Mouse (Mus musculus) stomach, embryonic 15.5 days (tissue): ENCODE measurements around the gene Rpl27. TPM values are rescaled to one million over a fixed set of nuclear protein-coding genes. Genes with fewer than 3 reads are reported as not detected.

ENCODE experiments used
- ATAC-seq: fragments of 200-750 bp; cut with Nextera tagmentation; 2 replicates; pipeline ENCODE4 v1.8.0; 2017; ENCODE audit warnings: low read depth, moderate number of reproducible peaks, moderate TSS enrichment; ENCODE audit not compliant: insufficient read depth, low FRiP score
- H3K27ac ChIP-seq: fragments of 300-500 bp; sonication (generic); 2 replicates; pipeline ENCODE4 v1.5.1; 2015; ENCODE audit warnings: mild to moderate bottlenecking, inconsistent platforms
- H3K27me3 ChIP-seq: fragments of 300-500 bp; sonication (generic); replicated peaks from 2 replicates; pipeline ENCODE4 v1.6.1; 2015; ENCODE audit warnings: inconsistent platforms
- H3K36me3 ChIP-seq: fragments of 300-500 bp; sonication (generic); 2 replicates; pipeline ENCODE4 v1.6.1; 2015; ENCODE audit warnings: inconsistent platforms
- H3K4me1 ChIP-seq: fragments of 300-500 bp; sonication (generic); 2 replicates; pipeline ENCODE4 v1.6.1; 2015; ENCODE audit warnings: inconsistent platforms
- H3K4me2 ChIP-seq: fragments of 300-500 bp; sonication (generic); 2 replicates; pipeline ENCODE4 v1.6.1; 2015; ENCODE audit warnings: mild to moderate bottlenecking, inconsistent platforms
- H3K4me3 ChIP-seq: fragments of 300-500 bp; sonication (generic); replicated peaks from 2 replicates; pipeline ENCODE4 v1.5.1; 2015; ENCODE audit warnings: inconsistent platforms
- H3K9ac ChIP-seq: fragments of 300-500 bp; sonication (generic); 2 replicates; pipeline ENCODE4 v1.6.1; 2015; ENCODE audit warnings: inconsistent platforms
- H3K9me3 ChIP-seq: fragments of 300-500 bp; sonication (generic); 2 replicates; pipeline ENCODE4 v1.6.1; 2016; ENCODE audit warnings: inconsistent platforms
- WGBS: fragments of 180-500 bp; shearing (Covaris S2); methylation state at CpG from one replicate; pipeline ENCODE4 v1.1.7; 2015; 5-methylcytosine and 5-hydroxymethylcytosine counted together
- microRNA-seq: library from miRNA; unstranded; fragments of <30 nt; microRNA quantifications from one replicate; pipeline ENCODE4, GENCODE M21; 2016
- polyA plus RNA-seq: library from polyadenylated mRNA; unstranded; fragments of >200 nt; fragmentation: Nextera tagmentation; extraction: Ambion mirVana; gene quantifications from 2 replicates; pipeline ENCODE4 v1.2.1, GENCODE M21; 2015

Rpl27 gene
- polyA plus RNA-seq, 1 experiment from 2014 or later: 284 TPM

GRCm38 (mm10) chr11:101485509-101486028, 43.5 kb downstream of the Rpl27 start:
- WGBS: 41% methylated on average over 6 of the region's 6 CpGs

GRCm38 (mm10) chr11:101486126-101486525, 44.0 kb downstream of the Rpl27 start:
- Histone ChIP-seq H3K9ac (no peak overlapping the region), H3K4me1 (no peaks in the 10 kb centered on the region), H3K9me3 (no peaks in the 10 kb centered on the region), H3K36me3 (0 out of 2 replicates have a peak, but pooled peaks cover 7% of the 10 kb centered on the region), H3K27ac (no peak overlapping the region), H3K27me3 (no peaks in the 10 kb centered on the region), H3K4me2 (no peak overlapping the region), H3K4me3 (no peak overlapping the region)
- no peak for ATAC-seq
- 63% methylated on average over 6 of the region's 6 CpGs for WGBS

More at GRCm38 (mm10) chr11:101485509-101486028, 43.5 kb downstream of the Rpl27 start:
- Histone ChIP-seq H3K9ac (no peak overlapping the region), H3K4me1 (no peaks in the 10 kb centered on the region), H3K4me3 (no peak overlapping the region), H3K36me3 (0 out of 2 replicates have a peak, but pooled peaks cover 7% of the 10 kb centered on the region), H3K27ac (no peak overlapping the region), H3K27me3 (no peaks in the 10 kb centered on the region), H3K9me3 (no peaks in the 10 kb centered on the region), H3K4me2 (no peak overlapping the region)
- peak; percentile 45; the same call in 1 of the 2 replicates for ATAC-seq

Small RNAs within 50 kb of the gene (microRNA-seq; reads per million reads assigned to microRNA genes)
- gene Mir6929: 0.77 reads per million

Other genes with a start within 250 kb of the Rpl27 start
- gene Ezh1, start 215.8 kb upstream of the Rpl27 start, polyA plus RNA-seq: 14.9 and 16.7 TPM in 2 replicates
- 111 TPM in 2 replicates for gene Ramp2, start 196.3 kb upstream of the Rpl27 start, polyA plus RNA-seq
- 131 and 138 TPM in 2 replicates for gene Vps25, start 188.6 kb upstream of the Rpl27 start, polyA plus RNA-seq
- 17.9 and 19.8 TPM in 2 replicates for gene Wnk4, start 181.7 kb upstream of the Rpl27 start, polyA plus RNA-seq
- gene Cntd1, start 163.3 kb upstream of the Rpl27 start, polyA plus RNA-seq: 0.85 and 1.1 TPM in 2 replicates
- 202 and 221 TPM in 2 replicates for gene Coa3, start 163.2 kb upstream of the Rpl27 start, polyA plus RNA-seq
- gene Becn1, start 140.0 kb upstream of the Rpl27 start, polyA plus RNA-seq: 135 and 142 TPM in 2 replicates
- 125 and 136 TPM in 2 replicates for gene Psme3, start 126.1 kb upstream of the Rpl27 start, polyA plus RNA-seq
- 1.3 and 1.4 TPM in 2 replicates for gene Aoc2, start 117.2 kb upstream of the Rpl27 start, polyA plus RNA-seq
- gene Aoc3, start 111.7 kb upstream of the Rpl27 start, polyA plus RNA-seq: 2.0 and 3.0 TPM in 2 replicates
- gene G6pc, start 74.7 kb upstream of the Rpl27 start, polyA plus RNA-seq: 0.06 and 0.09 TPM in 2 replicates
- gene Aarsd1, start 24.7 kb upstream of the Rpl27 start, polyA plus RNA-seq: 58.5 and 69.5 TPM in 2 replicates
- 6.9 and 12.3 TPM in 2 replicates for gene Gm27029, start 17.5 kb upstream of the Rpl27 start, polyA plus RNA-seq
- gene Rundc1, start 17.2 kb upstream of the Rpl27 start, polyA plus RNA-seq: 20.7 and 20.8 TPM in 2 replicates
- gene Ptges3l, start 17.0 kb upstream of the Rpl27 start, polyA plus RNA-seq: 14.5 and 17.5 TPM in 2 replicates
- 24.2 and 24.5 TPM in 2 replicates for gene Ifi35, start 6.1 kb downstream of the Rpl27 start, polyA plus RNA-seq
- gene Rnd2, start 22.7 kb downstream of the Rpl27 start, polyA plus RNA-seq: 16.0 and 17.1 TPM in 2 replicates
- gene Vat1, start 23.9 kb downstream of the Rpl27 start, polyA plus RNA-seq: 59.3 and 62.3 TPM in 2 replicates
- 9.7 and 11.8 TPM in 2 replicates for gene Brca1, start 109.7 kb downstream of the Rpl27 start, polyA plus RNA-seq
- 56.4 and 68.3 TPM in 2 replicates for gene Nbr1, start 109.9 kb downstream of the Rpl27 start, polyA plus RNA-seq
- gene Tmem106a, start 139.9 kb downstream of the Rpl27 start, polyA plus RNA-seq: 9.8 and 10.1 TPM in 2 replicates
- gene Gm11634, start 157.0 kb downstream of the Rpl27 start, polyA plus RNA-seq: not detected in 2 replicates
- 37.6 and 39.6 TPM in 2 replicates for gene Rdm1, start 184.9 kb downstream of the Rpl27 start, polyA plus RNA-seq
- gene Arl4d, start 223.2 kb downstream of the Rpl27 start, polyA plus RNA-seq: 7.6 and 7.7 TPM in 2 replicates